Mouse (Mus musculus) ovary, adult 18-20 months (tissue): ENCODE results near the gene Cacna1a.

Experiments used
- DNase-seq: peaks from one replicate; pipeline ENCODE4 v3.0.0; 2022; ENCODE audit warnings: low spot score, mixed read lengths

The Cacna1a gene

DNA sequence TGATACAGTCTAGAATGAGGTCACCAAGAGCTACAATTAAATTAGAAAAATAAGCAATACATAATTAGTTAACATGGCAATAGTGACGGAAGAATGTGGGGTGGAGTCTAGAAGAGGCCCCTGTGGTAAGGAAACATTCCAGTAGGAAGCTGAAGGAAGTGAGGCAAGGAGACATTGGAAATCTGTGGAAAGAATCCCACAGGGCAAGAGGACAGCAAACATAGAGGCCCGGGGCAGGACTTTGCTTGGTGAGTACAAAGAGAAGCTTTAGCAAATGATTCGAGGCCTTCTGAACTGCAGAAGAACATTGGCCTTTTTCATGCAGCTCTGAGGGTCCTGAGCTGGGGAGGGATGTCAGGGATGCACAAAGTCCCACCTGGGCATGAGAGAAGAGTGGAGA lies at the start of gene Cacna1a:
Gene Cacna1a (plus strand): TSS at position 166 of the 400 bp plus-strand sequence.
- no peak for DNase-seq

DNA sequence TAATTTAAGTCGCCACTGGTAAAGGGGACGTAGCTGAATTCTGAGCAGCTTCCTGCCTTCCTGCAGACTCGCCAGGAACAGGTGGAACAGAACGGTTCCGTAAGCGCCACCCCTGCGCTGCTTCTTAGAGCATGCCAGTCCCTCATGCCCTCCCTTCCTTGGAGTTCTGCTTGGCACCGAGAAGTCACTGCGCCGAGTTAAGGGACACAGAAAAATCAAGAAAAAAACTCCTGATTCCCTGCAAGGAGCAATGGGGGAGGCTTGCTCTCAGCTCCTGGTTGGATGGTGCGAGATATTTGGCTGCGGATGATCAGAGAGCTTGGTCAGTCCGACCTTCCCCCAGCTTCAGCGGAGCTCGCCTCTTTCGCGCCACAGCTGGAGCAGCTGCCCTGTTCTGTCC lies 49.7 kb upstream of the Cacna1a start:
- DNase-seq: no peak

DNA sequence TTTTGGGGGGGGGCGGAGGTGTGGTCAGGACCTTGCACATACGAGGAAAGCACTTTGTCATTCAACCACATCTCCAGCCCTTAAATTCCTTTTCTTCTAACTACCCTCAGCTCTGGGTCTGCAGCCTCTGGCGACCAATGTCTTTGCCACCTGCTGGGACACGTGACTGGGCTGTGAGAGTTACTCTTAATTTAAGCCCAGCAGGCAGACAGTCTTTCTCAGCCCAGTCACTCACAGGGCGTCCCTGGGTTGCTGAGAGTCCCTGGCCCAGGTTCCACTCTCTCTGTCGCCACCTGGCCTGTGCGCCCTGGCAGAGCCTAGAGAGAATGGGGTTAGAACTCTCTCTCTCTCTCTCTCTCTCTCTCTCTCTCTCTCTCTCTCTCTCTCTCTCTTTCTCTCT lies 48.9 kb upstream of the Cacna1a start:
- DNase-seq: no peak

DNA sequence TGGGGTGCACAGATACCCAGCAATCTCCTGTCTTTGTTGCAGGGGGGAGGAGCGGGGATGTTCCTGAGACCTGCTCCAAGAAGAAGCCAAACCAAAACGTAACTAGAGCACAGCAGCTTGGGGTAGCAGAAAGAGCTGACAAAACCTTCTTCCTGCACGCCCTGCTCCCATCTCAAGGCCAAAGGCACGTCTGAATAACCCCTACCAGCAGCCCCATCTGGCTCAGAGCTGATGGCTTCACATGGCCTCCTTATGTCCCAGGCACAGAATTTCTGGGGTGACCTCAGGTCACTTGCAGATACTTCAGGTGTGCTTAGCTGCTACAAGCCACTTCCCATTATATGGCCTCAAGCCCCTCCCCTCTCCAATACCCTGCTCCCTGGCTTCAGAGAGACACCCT lies 48.4 kb upstream of the Cacna1a start:
- no peak for DNase-seq

DNA sequence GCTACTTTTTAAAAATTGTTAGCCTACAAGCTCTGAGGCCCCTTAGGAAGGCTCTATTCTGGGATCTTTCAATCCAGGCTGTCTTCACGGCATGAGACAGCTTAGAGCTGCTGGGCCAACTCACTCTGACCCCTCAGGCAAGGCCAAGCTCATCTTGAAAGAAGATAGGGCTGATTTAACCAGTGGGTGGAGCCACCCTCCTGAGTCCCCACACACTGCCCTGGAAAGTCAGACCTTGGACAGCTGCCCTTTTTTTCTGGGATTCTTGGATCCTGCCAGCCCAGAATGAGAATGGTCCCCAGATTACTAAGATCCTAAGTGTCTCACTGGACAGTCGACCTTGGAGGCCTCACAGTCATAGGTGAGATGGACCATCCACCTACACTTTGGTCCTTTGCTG lies 47.6 kb upstream of the Cacna1a start:
- DNase-seq: peak; percentile 34

DNA sequence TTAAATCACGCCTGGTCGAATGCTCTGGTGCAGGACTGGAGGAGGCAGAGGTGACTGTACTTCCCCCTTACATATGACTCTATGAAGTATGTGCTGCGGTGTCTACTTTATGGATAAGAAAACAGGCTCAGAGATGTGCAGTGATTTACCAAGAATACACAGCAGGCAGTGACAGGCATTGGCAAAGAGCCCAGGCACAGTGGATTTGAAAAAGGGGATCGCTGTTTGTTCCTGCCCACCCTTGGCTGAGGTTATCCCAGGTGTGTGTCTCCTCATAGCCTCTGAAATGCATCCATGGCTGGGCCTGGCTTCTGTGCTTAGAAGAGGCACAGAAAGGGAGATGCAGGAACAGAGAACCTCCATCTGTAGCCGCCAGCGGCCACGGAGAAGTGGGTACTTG lies 42.7 kb upstream of the Cacna1a start:
- no peak for DNase-seq

DNA sequence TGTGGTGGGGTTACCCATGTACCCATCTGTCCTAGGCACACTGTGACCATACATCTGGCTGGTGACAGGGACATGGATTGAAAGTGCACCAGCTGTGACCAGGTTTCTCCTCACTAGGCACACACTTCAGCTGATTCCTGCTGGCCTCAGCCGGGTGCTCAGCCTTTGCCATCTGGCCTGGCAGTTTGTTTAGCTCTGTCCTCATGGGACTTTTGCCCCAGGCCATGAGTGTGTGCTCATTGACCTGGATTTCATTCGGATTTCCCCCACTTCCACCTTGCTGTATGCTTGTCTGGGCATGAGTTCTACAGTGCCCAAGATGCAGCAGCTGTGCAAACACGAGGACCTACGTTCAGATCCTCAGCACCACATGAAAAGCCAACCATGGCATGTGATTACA lies 41.8 kb upstream of the Cacna1a start:
- DNase-seq: no peak

DNA sequence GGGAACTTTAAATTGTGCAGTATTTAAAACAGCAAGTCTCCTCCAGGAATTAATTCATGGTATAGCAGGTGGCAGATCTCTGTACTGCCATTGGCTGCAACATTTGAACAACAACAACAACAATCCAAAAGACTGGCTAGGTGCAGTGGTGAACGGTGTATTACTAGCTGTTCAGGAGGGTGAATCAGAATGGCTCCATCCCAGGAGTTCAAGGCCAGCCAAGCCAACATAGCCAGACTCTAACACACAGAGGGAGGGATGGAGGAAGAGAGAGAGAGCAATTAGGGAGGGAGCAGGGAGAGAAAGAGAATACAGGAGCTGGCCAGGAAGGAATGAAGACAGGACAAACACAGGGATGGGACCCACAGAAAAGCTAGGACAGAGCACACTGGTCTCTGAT lies 38.7 kb upstream of the Cacna1a start:
- DNase-seq: no peak

DNA sequence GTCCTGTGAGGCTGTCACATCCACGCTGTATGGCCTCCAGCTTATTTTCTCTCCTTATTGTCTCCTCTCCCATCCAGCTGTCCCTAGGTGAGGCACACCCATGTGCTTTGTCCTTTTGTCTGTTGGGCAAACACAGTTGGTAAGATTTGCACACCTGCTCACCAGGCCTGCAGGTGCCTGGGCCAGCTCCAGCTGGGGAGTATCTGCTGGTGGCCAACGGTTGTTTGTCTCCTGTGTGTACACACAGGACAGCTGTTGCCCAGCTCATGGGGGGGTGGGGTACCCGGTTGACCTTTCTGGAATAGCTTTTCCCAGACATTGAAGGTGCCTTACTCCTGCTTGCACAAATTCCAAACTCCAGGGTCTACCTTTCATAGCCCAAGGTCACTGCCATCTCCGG lies 37.3 kb upstream of the Cacna1a start:
- no peak for DNase-seq

DNA sequence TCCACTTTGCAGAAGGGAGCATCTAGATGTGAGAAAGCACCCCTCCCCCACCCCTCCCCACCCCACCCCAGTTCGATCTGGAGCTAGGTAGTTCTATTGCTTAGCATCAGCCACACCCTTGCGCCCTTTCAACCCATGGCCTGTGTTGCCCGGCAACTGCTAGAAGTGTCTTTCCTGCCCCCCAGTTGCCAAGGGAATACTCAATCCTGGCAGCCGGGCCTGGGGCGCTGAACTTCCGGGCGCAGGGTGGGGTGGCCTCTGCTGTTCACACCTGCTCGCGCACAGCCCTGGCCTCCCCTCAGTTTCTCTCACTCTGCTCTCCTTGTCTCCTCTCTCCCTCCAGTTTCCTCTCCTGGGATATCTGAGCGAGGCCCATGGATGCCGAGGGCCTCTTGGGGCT lies 31.8 kb upstream of the Cacna1a start:
- DNase-seq: no peak

DNA sequence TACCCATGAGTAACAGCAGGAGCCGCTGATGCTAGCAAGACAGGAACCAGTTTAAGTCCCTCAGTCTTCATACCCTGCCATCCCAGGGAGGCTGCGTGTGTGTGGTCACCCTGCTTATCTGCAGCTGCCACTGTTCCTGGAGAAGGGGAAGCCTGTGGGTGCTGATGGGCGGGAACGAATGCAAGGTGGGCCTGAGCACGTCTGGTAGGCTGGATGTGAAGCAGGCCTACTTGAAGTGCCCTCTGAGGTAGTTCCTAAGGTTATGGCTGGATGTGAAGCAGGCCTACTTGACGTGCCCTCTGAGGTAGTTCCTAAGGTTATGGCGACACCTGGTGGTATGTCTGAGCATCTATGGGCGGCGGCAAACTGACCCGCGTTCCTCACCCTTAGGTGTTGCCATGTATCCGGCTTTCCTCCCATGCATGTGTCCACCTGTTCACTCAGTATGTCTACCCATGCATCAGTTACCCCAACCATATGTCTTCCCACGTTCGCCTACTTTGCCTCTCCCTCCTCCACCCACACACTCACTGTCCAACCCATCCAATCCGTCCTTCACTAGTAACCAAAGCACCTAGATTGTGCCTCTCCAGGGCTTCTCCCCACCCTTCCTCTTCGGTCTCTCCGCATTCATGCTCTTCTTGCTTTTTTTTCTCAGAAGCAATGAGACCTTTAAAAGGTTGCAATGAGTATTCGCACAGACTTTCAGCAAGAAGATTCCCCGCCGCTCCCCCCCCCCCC lies 30.4 kb upstream of the Cacna1a start:
- peak; percentile 12 for DNase-seq

DNA sequence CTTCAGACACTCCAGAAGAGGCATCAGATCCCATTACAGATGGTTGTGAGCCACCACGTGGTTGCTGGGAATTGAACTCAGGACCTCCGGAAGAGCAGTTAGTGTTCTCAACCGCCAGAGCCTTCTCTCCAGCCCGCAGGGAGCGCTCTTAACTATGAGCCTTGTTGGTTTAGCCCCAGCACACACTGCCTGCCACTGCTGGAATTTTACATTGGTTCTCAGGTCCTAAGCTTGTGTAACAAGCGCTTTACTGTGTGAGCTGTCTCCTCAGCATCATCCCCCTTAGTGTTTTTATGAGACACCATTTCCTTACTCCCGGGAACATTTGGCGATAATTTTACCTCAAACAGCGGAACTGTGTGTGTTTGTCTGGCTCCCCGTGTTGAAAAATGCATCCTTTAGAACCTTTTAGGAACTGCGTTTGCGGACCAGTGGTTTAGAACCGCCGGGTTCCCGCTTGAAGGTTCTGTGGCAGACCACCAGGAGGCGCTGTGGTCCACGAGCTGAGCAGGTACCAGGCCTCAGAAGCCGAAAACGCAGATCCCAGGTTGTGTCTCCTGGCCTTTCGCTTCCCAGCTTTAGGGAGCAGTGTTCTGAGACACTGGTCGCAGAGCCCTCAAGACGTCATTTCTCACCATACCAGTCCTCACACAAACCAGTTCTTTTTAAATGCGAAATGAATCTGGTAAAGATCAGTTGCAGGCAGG lies 24.7 kb upstream of the Cacna1a start:
- peak; percentile 6 for DNase-seq

DNA sequence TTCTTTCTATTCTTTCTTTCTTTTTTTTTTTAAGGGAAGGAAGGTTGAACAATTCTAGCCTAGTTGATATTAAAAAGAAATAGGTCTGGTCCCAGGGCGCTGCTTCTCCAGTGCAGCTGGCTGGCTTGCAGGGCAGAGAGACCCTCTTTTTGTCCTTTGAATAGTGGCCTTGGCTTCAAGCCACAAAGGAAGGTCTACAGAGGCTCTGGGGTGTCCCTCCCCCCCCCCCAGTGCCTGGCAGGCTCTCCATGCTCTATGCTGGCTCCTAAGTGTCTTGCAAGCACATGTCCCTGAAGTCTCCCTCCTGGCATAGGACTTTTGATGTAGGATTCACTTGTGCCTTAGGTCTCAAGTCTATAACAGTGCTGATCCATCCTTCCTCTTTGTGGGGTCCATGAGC lies 23.0 kb upstream of the Cacna1a start:
- DNase-seq: no peak

DNA sequence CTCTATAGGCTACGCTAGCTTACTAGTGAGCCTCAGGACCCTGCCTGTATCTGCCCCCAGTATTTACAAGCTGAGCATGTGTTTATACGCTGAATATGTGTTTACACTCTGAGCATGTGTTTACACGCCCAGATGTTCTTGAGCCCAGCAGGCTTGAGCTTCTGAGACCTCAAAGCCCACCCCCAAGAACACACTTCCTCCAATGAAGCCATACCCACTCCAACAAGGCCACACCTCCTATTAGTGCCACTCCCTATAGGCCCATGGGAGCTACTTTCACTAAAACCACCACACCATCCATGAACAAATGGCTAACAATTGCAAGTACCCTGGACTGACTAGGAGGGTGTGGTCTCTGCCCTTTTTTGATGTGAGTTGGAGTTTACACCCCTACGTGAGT lies 17.3 kb upstream of the Cacna1a start:
- DNase-seq: no peak

DNA sequence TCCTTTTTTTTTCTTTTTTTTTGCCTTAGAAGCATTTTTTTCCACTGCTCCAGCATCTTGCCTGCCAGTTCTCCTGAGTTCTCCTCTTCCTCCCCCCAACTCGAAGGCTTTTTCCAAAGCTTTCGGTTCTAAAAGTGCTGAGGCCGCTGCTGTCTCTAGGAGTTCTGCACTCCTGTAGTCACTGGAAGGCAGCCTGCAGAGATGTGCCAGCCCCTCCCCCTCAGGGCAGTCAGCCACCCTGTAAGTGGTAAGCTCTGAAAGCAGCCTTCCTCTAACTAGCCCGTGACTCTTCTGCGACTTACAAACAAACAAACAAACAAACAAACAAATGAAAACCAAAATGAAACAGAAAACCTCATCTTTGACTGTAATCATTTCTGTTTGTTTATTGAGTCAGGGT lies 13.2 kb upstream of the Cacna1a start:
- DNase-seq: no peak

DNA sequence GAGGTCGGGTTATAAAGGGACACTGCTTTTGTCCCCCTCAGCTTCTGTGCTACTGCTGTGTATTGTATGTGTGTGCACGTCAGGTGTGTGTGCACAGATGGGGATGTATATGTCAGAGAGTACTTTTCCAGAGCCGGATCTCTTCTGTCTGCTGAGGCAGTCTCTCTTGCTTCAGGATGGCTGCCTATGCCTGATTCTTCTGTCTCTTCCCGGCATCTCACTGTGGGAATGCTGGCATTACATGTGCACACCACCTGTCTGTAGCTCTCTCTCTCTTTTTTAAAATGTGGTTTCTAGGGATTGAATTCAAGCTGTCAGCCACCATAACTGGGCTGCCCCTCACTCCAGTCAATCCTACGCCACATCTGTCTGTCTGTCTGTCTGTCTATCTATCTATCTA lies 12.4 kb upstream of the Cacna1a start:
- no peak for DNase-seq

DNA sequence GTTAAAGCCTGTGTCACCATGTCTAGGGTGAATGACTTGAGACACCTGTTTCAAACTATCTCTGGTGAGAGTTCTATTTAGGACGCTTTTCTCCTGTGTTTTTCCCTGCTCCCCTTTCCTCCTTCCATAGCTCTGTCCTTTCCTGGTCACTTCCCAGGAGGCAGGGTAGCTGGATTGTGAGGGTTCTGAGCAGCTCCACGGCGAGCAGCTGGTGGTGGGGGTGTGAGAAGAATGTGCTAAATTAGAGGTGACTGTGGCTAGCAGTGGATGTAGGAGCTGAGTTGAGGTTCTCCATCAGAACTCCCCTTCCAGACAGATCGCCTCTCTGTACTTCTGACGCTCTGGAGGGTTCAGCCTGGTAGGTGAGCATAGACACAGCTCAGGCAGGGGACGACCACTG lies 11.7 kb upstream of the Cacna1a start:
- DNase-seq: no peak

DNA sequence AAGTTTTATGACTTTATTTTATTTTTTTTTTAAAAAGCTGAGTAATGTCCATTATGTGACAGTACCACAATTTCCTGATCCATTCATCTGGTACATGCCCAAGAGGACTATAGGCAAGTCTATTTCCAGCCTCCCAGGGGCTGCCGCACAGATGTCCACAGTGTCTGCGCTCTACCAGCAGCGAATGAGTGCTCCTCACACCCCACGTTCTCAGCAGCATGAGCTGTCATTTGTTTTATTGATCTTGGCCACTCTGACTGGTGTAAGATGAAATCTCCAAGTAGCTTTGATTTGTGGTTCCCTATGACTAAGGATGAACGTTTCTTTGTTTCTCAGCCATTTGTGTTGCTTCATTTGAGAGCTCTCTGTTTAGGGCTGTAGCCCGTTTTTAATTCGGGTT lies 6.6 kb upstream of the Cacna1a start:
- no peak for DNase-seq

DNA sequence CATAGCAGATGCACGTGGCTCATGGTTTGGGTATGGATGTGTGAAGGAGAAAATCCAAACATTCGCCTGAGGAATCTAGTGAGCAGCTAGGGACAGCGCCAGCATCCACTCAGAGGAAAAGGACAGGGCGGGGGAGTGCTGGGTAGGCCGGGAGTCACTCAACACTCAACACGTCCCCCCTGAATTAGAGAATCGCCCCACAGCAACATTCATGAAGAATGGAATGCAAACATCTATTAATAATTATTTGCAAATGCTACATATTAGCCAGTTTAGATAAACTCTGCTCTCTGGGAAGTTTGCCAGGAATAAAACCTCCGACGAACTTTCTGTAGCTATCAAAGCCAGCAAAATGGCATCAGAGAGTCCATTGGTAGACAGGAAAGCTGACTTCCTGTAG lies 533 bp downstream of the Cacna1a start:
- DNase-seq: no peak

DNA sequence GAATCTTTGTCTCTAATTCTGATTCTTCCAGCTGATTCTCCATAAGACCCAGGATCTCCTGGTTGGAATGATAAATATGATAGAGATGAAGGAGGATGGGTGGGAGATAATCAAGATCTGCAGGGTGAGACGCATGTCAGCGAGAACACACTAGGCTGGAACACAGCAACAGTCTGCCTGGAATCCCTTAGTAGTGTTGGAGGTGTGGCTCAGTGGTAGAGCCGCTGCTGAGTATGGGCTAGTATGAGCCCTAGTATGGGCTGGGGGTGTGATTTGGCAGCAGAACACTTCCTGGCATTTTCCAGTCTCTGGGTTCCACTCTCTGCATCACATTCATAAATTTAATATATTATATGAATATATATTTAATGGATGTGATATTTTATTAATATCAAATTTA lies 933 bp downstream of the Cacna1a start:
- no peak for DNase-seq

DNA sequence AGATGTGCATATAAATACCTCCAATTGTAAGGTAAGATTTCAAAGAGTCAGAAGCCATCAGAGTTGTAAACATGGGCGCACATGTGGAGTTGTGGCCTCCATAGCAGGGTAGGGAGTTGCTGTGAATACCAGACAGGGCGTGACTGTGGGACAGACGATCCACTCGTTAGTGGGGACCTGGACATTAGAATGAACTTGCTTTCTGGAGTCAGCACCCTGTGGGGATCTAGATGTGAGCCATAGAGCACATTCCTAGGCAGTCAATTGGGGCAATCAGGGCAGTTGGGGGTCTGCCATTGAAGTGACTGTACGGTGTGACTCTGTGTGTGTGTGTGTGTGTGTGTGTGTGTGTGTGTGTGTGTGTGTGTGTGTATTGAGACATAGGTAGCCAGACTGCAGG lies 3.4 kb downstream of the Cacna1a start:
- DNase-seq: no peak

DNA sequence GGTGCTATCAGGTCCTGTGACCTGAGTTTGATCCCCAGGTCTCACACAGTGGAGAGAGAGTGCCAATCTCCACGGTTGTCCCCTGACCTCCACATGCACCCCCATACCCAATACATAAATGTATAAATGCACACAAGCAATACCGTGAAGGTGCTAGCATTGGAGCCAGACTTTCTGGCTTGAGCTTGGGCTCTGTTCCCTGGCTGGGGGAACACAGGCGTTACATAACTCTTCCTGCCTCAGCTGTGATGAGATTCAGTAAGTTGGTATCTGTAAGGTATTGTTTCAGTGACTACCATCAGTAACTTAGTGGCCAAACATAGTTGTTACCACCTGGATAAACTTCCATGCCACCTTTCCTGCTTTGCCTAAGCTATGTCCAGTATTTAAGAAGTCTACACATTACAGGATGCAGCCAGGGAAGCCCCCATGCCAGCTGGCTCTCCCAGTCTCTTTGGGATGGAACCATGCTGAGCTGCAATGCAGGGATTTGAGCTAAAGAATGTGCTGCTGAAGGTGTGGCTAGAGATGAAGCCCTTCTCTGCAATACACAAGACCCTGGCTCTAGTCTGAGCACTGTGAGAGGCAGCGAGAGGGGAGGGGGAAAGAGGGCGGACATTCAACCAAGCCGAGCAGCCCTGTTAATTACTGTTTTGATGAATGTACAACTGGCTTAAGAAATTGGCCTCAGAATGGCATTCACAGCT lies 7.7 kb downstream of the Cacna1a start:
- DNase-seq: no peak
